Mouse (Mus musculus) megakaryocyte, adult 5-6 weeks (primary cell): Measurements from ENCODE around the gene Eif4a1. TPM values are rescaled to one million over a fixed set of nuclear protein-coding genes. Genes with fewer than 3 reads are reported as not detected.
"Not testable (repeated sequence)": the region's sequence is repeated elsewhere in the genome, so short reads cannot be mapped to it uniquely, and the experiment has no call there.

ENCODE experiments used
- ATAC-seq: 2 replicates; pipeline ENCODE4 v1.8.0; 2016; ENCODE audit warnings: mild to moderate bottlenecking, inconsistent platforms; ENCODE audit not compliant: poor library complexity, severe bottlenecking
- total RNA-seq, 2 experiments: library from RNA; stranded (forward) in 1 of 2; stranded (reverse) in 1 of 2; fragments of 153-499, 151-499 nt in 1 of 2; fragments of 221-1000, 200-1000 nt in 1 of 2; gene quantifications; 2 replicates each; pipeline versions ENCODE4 v1.2.3 to v1.2.4; 2015 to 2017

Eif4a1 gene
- total RNA-seq, 2 experiments from 2014 or later: 494 to 523 TPM

DNA sequence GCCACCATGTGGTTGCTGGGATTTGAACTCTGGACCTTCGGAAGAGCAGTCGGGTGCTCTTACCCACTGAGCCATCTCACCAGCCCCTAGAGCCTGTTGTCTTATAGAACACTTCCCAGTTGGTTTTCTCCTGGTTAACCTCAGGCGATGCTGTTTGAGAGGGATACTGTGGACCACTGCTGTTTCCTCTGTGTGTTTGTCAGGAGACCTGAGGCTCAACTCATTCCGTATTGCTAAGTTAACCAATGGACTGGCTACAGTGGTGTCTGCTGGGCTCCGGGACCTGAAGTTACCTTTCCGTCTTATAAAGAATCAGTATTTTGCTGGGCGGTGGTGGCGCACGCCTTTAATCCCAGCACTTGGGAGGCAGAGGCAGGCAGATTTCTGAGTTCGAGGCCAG is 30.7 kb upstream of the Eif4a1 start:
- ATAC-seq: not testable (repeated sequence)

DNA sequence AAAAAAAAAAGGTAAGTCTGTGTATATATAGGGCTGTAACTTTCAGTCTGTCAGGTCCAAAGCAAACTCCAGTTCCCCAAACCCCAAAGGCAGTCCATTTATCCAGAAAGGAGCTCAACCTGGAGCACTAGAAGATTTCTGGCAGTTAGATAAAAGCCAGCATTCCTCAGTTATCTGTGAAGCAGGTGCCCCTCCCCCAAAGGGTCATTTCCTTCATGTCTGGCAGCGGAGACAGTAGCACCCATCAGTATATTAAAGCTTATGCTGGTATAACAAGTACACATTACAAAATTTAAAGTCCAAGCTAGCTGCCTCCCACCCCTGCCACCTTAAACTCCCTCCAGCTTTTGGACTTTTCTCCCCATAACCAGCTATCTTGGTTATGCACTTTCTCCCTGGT is 27.4 kb upstream of the Eif4a1 start:
- ATAC-seq: no peak

- no peak for ATAC-seq
Measured at GRCm38 (mm10) chr11:69698574-69698973, 26.4 kb upstream of the Eif4a1 start.

GRCm38 (mm10) chr11:69697396-69697795 is 25.2 kb upstream of the Eif4a1 start:
- no peak for ATAC-seq

DNA sequence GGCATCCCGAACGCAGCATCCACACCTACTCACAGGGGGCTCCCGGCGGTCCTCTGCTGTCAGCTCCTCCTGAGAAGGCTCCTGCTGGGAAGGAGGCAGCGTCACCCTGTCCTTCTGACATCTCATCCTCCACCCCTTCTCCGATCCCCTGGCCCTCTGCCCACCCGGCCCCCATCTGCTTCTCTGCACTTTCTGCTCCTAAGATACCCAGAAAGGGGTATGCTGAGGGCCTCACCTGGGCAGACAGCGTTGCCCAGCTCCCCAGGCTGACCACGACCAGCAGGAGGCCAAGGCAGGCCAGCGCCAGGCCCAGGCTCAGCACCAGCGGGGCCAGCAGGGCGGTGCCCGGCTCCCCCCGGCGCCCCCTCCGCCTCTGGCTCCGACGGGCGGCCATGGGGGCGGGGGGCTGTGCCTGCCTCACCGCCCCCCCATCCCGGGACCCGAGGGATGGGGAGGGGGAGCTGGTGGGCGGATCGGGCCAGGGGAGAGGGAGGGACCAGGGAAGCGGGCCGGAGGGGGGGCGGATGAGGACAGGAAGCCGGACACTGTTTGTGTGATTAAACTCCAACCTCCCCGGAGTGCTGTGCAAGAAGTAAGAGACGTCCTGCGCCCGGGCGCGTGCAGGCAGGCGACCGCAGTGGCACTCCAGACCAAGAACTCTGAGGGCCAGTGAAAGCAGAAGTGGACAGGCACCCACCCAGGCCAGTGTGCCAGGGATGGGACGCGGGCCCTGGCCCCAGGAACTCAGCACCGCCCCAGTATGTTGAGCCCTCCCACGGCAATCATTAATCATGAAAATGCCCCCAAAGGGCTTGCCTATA is 23.3 kb upstream of the Eif4a1 start, which contains the start of the genes Tnfsf12 and Tnfsfm13:
Tnfsf12 (minus strand) TSS at position 489 of the 821 bp plus-strand sequence.
Tnfsfm13 (minus strand) TSS at position 738 of the 821 bp plus-strand sequence.
- peak; percentile 94 for ATAC-seq

- no peak for ATAC-seq
Measured at GRCm38 (mm10) chr11:69695046-69695360, 22.8 kb upstream of the Eif4a1 start.

DNA sequence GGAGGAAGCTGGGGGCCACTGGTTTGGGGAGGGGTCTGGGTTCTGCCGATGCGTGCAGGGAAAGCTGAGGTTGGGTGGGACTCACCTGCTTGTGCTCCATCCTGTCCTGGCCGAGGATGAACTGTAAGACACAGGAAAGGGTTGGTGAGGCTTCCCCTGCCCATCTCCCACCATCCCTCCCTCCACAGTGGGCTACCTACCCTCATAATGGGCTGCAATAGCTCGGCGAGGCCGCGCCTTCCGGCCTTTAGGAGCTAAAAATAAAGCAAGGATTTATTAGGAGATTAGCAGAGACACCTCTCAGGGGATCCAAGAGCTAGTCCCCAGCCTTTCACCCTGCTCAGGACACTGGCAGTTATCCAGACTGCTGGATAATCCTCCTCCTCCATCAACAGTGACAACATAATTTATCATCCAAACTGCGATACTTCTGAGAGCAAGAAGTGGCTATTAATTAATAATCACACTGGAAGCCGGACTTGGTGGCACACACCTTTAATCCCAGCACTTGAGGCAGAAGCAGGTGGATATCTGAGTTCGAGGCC is 21.3 kb upstream of the Eif4a1 start:
- no peak for ATAC-seq

GRCm38 (mm10) chr11:69692863-69693262 is 20.6 kb upstream of the Eif4a1 start:
- ATAC-seq: no peak

- ATAC-seq: peak; percentile 73
Measured at GRCm38 (mm10) chr11:69692196-69692811, 20.1 kb upstream of the Eif4a1 start.

- no peak for ATAC-seq
Measured at GRCm38 (mm10) chr11:69689891-69690290, 17.7 kb upstream of the Eif4a1 start.

GRCm38 (mm10) chr11:69687061-69687460 is 14.8 kb upstream of the Eif4a1 start:
- ATAC-seq: no peak

DNA sequence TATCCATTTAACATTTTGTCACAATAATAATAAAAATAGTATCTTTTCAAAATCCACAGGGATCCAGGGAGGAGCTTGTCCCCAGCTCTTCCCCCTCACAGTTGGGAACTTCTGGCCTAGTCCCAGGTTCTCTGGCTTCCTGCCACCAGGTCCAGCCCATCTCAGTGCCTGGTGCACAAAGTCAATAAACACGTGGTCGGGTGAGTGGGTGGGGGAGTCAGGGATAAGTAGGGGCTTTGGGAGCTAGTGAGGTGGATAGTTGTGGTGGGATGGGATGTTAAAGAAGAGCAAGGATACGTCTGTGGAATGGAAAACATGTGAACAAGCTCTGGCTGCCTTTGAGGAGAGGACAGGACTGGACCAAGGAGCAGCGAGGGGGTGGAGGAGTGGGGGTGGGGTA is 14.2 kb upstream of the Eif4a1 start:
- no peak for ATAC-seq

- peak; percentile 22; the same call in 1 of the 2 replicates for ATAC-seq
Measured at GRCm38 (mm10) chr11:69685526-69686148, 13.4 kb upstream of the Eif4a1 start, which contains the start of gene Tnfsf13. Gene Tnfsf13, minus strand, starts transcription at chr11:69685784.

DNA sequence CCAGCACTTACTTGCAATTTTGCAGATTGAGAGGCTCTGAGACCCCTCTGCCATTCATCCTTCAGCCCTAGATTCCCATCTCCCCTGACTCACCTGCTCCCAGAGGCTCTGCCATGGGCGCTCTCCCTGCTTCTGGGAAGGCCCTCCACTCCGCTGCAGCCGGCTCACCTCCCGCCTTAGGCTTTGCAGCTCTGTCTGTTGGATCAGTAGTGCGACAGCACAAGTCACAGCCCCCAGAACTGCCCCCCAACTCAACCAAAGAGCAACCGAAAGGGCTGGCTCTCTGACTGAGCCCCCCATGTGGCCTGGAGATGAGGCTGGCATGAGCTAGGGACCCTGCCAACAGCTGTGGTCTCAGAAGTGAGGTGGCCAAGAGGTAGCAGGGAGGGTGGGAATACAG is 12.7 kb upstream of the Eif4a1 start:
- ATAC-seq: no peak

DNA sequence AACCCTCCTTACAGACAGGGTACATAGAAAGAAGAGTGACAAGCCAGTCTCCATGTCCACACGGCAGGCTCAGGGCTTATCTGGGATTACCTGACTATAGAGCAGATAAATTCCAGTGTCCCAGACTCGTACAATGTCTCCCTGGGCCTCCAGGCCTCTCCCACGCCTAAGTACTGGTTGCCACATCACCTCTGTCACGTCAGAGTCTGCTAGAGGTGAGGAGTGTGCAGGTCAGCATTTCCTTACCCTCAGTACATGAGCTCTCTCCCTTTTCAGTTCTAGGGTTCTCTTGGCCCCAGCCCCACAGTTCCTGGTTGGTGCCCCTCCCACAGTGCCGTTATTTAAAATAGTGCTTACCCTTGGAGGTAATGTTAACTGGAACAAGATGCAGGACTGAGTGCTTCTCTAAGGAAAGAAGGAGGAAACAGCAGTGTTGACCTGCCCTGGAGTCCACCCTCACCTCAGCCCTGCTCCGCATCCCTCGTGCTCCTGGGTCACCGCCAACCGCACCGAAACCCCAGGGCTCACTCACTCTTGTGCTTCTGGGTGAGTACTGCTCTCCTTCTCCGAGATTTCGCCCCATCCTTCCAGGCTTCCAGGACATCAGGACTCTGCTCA is 12.0 kb upstream of the Eif4a1 start:
- ATAC-seq: no peak

- no peak for ATAC-seq
Measured at GRCm38 (mm10) chr11:69683576-69683975, 11.4 kb upstream of the Eif4a1 start.

DNA sequence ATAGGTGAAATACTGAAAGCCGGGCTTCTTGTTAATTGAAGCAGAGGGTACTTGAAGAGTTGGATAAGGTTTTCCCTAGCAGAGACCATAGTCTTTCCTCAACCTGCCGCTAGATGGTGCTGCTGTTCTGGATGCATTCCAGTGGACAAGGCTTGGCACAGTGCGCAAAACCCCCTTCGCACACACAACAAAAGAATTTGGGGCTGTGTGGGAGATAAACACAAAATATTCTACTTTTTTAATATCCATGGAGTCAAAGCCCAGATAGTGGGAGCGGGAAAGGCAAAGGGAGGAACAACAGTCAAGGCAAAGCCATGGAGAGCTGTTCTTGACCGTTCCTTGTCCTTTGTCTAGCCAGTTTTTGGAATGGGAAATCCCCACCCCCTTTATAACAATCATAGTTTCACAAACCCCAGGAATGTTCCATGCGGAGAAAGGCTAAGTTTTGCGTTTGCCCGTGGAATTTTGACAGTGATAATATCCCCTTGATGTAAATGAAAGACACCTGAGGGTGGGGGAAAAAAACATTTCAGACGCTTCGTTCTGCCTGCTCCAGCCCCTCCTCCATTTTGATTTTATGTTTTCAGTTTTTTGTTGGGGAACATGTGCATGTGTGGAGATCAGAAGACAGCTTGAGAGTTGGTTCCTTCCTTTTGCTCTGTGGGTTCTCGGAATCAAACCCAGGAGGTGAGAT is 10.8 kb upstream of the Eif4a1 start:
- peak; percentile 66 for ATAC-seq

- ATAC-seq: no peak
Measured at GRCm38 (mm10) chr11:69682209-69682839, 10.1 kb upstream of the Eif4a1 start.

DNA sequence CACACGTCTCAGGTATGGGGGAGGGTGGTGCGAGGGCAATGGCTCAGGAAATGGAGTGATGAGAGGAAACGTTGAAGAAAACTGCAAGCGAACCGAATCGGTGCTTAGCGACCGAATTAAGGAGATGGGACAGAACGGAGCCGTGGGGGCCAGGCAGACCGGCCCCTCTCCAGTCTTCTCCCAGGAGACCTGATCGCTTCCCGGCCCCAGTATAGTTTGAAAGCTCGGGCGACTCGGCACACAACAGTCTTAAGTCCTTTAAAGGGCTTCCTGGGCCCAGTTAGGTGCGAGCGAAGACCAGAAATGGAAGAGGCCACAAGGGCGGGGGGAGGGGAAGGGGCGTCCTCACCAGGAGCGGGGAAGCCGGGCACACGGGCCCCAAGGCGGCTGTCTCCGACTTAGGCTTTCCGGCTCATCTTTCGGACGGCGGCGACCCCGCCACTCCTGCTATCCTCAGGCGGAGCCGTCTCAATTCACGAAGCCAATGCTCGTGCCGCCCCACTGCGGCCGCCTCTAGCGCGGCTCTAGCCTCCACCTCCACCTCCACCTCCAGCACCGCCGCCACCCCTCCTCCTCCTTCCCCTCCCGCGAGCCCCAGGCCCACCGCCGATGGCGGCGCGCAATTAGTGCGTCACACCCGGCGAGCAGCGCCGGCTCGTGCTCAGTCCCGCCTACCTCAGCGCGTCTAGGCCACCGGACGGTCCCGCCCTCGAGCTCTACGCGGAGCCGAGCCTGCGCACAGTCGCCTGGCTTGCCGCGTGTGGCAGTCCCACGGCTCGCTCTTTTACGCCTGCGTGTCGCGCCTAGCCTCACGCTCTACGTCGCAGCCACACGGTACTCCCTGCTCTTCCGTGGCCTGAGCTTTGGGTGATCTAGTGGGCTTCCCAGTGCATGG is 9.3 kb upstream of the Eif4a1 start, which contains the start of gene Senp3:
Senp3 (minus strand) TSS at position 771 of the 895 bp plus-strand sequence.
- ATAC-seq: peak; percentile 91
